Mouse (Mus musculus) gastrocnemius, postnatal 14 days (tissue): ENCODE results near the gene 5730596B20Rik. TPM values are rescaled to one million over a fixed set of nuclear protein-coding genes. Genes with fewer than 3 reads are reported as not detected.

Source experiments
- DNase-seq: peaks from one replicate; pipeline ENCODE4 v3.0.0; 2021; ENCODE audit warnings: mixed read lengths
- intact Hi-C: fragments of 180-260 bp; cut with DNase I; formaldehyde crosslinking; loops from one replicate; pipeline ENCODE4 v1.15.1; 2025; ENCODE audit warnings: low total_unique reads
- total RNA-seq, 2 experiments: library from RNA; stranded (reverse); gene quantifications; 2 replicates each; pipeline ENCODE4 v1.2.3; 2021

The 5730596B20Rik gene
- total RNA-seq, 2 experiments from 2014 or later, result 0.08 to 0.11 TPM

DNA sequence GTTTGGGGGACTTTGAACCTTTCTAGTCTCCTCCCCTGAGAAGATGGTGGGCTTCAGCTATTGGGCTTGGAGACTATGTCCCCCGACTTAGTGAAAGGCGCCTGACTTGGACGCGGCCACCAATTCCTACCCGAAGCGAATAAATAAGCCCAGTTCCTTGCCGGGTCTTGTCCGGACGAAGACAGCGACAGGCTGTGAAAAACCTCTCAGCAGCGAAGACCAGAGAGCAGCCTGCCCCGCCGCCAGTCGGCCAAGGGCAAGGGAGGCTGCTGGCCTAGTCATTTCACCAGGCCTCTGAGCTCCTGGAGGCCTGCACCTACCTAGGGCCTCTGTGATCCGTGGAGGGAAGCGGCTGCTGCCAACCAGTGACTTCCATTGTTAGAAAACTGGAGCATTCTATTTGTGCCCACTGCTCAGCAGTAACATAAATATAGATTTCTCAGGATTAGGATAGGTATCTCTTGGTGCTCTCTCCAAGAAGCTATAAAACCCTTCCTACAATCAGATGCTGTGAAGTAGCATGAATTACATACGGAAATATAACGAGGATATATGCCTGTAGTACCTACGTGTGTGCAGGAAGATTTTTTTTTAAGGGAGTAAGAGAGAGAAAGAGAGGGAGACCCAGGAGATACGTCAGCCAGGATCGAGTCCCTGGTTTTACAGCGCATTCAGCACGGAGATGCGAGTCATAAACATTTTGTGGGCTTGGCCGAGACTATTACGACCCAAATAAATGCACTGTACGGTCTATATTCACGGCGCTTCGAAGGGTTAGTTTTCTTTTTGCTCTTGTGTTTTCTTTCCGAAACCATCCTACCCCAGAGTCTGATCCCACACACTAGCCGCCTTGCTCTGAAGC is 42.9 kb downstream of the 5730596B20Rik start:
- intact Hi-C loops, result loop anchor here (1.0 to 5.0 kb wide), 2 partner anchors 49 to 633 kb away; no protein-coding TSS in a partner anchor
- DNase-seq, result no peak

- intact Hi-C loops, result loop anchor here (1.0 to 5.0 kb wide), 2 partner anchors 50 to 634 kb away; no protein-coding TSS in a partner anchor
- DNase-seq, result no peak
Measured at GRCm38 (mm10) chr6:52220865-52221310, 43.6 kb downstream of the 5730596B20Rik start.

GRCm38 (mm10) chr6:52221337-52221992 is 44.2 kb downstream of the 5730596B20Rik start, which contains the start of gene Hoxa7:
TSS of gene Hoxa7 (minus strand) at chr6:52221854.
- peak; percentile 89 for DNase-seq

GRCm38 (mm10) chr6:52221993-52222685 is 44.8 kb downstream of the 5730596B20Rik start:
- DNase-seq, result no peak
- intact Hi-C loops, result loop anchor here (5.0 kb wide), 1 partner anchor 635 kb away; no protein-coding TSS in a partner anchor

More at GRCm38 (mm10) chr6:52221337-52221992, 44.2 kb downstream of the 5730596B20Rik start, which contains the start of gene Hoxa7:
- intact Hi-C loops, result loop anchor here (5.0 kb wide), 1 partner anchor 634 kb away; no protein-coding TSS in a partner anchor

DNA sequence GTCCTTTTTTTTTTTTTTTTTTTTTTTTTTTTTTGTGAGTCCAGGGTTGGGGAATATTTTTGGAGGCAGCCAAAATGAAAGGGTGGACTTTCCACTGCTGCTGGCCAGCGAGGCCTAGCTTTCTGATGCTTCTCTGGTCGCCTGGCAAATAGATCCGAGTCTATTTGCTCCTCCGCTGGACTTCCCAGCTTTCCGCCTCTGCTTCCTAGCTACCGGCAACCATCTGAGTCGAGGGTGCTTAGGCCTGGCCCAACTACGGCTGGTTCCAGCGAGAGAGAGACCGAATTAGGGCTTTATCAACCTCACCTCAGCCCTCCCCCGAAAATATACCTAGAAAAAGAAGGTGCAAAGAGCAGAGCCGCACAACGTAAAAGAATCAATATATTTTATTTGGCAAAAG is 45.4 kb downstream of the 5730596B20Rik start:
- DNase-seq, result no peak
- intact Hi-C loops, result loop anchor here (5.0 kb wide), 1 partner anchor 635 kb away; no protein-coding TSS in a partner anchor

- intact Hi-C loops, result loop anchor here (5.0 kb wide), 1 partner anchor 637 kb away; no protein-coding TSS in a partner anchor
- DNase-seq, result no peak
Measured at GRCm38 (mm10) chr6:52223939-52224760, 46.9 kb downstream of the 5730596B20Rik start.

DNA sequence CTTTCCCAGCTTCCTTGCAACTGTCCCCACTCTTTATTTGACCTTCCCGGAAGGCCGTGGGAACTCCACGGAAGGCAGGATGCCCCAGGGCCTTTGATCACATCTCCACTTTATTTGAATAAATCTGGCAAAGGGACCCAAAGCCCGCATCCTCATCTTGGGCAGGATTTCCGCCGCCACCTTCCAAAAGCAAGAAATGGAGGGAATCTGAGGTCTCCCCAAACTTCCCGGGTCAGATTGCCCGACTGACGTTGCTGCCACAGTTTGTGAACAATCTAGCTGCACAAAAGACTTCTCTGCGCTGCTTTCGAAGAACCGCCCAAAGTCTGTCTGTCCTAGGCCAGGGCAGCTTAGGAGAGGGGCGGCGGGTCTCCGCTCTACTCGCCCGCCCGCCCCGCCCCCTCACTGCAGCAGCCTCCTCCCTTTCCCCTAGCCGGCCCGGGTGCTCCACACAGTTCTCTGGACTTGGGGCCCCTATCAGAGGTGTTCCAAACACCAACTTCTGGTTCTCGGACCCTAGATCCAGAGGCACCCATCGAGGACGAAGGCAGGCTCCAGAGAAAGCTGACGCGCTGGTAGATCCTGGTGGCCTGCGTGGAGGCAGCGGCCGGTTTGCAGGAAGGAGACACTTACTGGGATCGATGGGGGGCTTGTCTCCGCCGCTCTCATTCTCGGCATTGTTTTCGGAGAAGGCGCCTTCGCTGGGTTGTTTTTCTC is 47.8 kb downstream of the 5730596B20Rik start:
- intact Hi-C loops, result loop anchor here (5.0 kb wide), 2 partner anchors 638 to 1053 kb away; no protein-coding TSS in a partner anchor
- no peak for DNase-seq

DNA sequence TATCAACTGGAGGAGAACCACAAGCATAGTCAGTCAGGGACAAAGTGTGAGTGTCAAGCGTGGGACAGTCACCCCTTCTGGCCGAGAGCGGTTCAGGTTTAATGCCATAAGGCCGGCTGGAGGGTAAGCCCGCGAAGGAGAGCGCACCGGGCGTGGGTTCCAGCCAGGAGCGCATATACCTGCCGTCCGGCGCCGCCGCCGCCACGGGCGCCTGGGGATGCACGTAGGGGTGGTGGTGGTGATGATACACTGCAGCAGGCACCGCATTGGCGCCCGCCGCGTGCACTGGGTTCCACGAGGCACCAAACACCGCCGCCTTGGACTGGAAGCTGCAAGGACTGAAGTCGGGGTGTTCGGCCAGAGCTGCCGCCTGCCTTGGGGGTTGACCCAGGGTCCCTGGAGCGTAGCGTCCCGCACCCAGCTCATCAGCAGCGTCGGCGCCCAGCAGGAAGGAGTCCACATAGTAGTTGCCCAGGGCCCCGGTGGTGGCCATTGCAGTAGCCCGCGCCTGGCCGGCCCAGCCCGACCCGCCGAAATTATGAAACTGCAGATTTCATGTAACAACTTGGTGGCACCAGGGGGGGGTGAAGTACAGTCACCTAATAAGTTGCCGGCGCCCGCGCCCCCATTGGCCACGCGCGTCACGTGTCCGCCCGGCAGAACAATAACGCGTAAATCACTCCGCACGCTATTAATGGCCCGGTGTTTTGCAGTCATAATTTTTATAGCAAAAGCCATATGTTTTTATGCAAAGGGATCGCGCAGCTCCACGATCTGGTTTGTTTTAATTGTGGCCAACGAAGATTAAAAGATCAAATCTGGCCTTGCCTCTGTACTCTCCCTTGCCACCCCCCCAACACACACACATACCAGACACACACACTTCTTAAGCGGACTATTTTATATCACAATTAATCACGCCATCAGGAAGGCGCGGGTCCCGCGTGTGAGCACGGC is 48.6 kb downstream of the 5730596B20Rik start:
- intact Hi-C loops, result loop anchor here (5.0 kb wide), 1 partner anchor 1054 kb away; no protein-coding TSS in a partner anchor
- DNase-seq, result peak; percentile 90

GRCm38 (mm10) chr6:52226569-52227257 is 49.4 kb downstream of the 5730596B20Rik start:
- no peak for DNase-seq
- intact Hi-C loops, result loop anchor here (5.0 kb wide), 1 partner anchor 1054 kb away; no protein-coding TSS in a partner anchor

GRCm38 (mm10) chr6:52227470-52228222 is 50.3 kb downstream of the 5730596B20Rik start:
- no peak for DNase-seq
- intact Hi-C loops, result loop anchor here (5.0 kb wide), 1 partner anchor 1055 kb away; no protein-coding TSS in a partner anchor

DNA sequence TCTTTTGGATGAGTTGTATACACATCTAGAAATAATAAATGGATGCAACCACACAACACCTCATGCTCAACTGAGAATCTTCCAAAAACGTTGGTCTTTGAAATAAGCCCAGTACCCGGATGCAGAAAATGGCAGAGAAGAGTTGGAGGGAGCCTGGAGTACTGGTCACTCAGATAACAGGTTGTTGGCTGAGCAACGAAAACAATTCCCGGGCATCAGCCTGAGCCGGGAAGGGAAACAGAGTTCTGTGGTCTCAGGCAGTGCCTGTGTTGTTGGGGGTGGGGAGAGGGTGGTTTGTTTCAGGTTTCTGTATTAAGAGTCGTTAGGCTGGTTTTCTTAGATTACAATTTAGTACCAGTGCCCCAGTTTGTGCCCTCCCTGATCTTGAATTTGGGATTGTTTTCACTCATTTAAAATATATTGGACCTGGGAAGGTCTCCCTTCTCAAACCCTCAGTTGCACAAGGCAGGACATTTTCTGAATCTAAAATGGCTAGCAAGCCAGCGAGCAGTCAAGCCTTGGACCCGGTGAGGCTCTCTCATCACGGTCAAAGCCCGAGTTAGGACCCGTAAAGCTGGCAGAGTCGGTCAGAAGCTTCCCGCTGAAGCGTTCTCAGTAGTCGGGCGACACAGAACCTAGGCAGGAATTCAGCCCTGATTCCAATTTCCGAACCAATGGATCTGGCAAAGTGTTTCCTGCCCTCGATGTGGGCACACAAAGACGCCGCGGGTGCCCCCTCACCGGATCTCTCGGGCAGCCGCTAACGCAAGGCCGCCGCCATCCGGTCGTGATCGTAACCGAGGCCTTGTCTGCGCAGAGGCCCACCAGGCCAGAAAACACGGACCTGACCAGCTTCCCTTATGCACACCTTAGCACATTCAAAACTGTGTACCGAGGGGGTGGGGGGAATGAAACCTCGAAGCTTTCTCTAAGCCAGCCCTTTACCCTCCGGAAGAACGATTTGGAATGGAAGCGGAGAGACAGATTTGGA is 51.5 kb downstream of the 5730596B20Rik start:
- intact Hi-C loops, result loop anchor here (5.0 kb wide), 1 partner anchor 1056 kb away; no protein-coding TSS in a partner anchor
- no peak for DNase-seq

DNA sequence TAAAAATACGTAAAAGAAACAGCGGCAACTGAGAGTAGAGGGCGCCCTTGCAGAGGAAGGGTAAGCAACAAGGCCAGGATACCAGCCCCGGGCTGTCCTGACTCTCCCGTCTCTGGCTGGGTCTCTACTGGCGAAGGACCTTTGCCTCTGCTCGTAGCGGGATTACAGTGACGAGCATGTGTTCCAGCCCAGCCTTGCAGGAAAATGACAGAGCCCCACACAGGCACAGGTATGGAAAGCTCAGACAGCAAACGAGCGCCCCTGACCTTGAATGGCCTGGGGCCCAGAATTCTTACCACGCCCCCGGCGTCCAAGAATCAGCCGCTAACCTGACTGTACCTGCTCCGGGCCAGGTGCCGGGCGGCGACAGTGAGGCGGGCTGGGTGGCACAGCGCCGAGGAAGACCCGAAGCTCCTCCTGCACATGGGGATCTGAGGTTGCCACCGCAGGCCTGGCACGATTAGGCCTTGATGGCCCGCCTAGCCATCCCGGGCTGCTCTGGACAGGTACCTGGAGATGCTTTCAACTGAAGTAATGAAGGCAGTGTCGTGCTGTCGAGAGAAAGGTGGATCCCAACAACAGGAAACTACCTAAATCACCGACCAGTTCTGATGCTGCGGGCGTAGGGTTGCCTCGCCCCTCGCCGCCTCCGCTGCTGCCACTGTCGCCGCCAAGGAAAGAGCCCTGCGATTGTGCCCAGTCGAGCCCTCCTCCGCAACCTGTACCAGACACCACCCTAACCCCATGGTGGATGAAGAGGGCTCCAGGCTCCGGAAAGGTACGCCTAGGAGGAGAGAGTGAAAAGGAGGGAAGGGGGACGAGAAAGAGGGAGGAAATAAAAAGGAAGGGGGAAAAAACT is 52.5 kb downstream of the 5730596B20Rik start:
- DNase-seq, result no peak
- intact Hi-C loops, result loop anchor here (5.0 kb wide), 1 partner anchor 1057 kb away; no protein-coding TSS in a partner anchor
